Mouse (Mus musculus): ENCODE data around the gene Cacna1d. TPM values are rescaled to one million over a fixed set of nuclear protein-coding genes. Genes with fewer than 3 reads are reported as not detected.

Gene Cacna1d
- total and polyA plus RNA-seq, 3 experiments: 0.04 to 0.30 (median 0.22) TPM

DNA sequence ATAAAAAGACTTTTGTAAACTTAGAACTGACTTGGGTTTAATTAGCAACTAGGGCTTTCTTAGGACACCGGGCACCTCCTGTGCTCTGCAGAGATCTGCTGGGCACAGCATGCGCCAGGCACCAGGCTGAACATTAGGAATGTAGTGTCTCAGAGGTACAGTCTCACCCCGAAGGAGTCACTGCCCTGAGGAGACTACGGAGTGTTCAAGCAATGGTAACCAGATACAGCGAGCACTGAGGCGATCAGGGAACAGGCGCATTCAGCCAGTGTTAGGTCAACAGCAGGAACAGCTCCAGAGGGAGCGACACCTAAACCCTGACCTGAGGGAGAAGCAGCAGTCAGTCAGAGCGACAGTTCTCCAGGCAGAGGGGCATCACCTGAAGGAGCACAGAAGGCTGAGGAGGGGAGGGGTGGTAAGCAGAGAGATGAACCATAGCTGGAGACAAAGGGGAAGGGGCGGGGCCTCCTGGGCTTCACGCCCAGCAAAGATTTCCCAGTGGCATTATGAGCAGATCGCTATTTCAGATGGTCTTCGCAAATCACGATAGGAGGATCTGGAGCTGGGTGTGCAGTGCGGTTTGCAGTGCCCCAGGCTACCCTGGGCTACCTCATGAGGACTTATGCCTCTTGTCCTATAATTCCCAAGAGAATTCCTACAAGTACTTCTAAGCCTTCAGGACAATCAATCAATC lies 413.0 kb downstream of the Cacna1d start:
- no peak for DNase-seq (ENCODE audit: low spot score)
- TF ChIP-seq TAL1 (conservative IDR thresholded peaks at IDR 0.05; ENCODE audit: low read depth, low read length) (no peak), POLR2AphosphoS5 (IDR thresholded peaks at IDR 0.05; ENCODE audit: insufficient replicate concordance, low read depth, low read length) (no peak), GATA1 (IDR thresholded peaks at IDR 0.05; ENCODE audit: borderline replicate concordance, low read length) (no peak), CTCF (IDR thresholded peaks at IDR 0.05; ENCODE audit: low read depth, low read length) (no peak), GATA2 (IDR thresholded peaks at IDR 0.05; ENCODE audit: borderline replicate concordance, low read depth, low read length) (no peak)
- H3K36me3 ChIP-seq (replicated peaks): no peaks in the 10 kb centered on the region
- peaks cover 3% of the 10 kb centered on the region; the same call in 1 of the 2 replicates for H3K27me3 ChIP-seq (ENCODE audit: insufficient read depth, low read length)
- no peak overlapping the region for H3K4me3 ChIP-seq (ENCODE audit: low read depth, low read length)
- no peaks in the 10 kb centered on the region for H3K4me1 ChIP-seq (ENCODE audit: insufficient read depth, low read depth, low read length)
- no peaks in the 10 kb centered on the region for H3K9me3 ChIP-seq (replicated peaks)
- no peak for ATAC-seq (ENCODE audit: extremely low read depth, insufficient number of reproducible peaks, low FRiP score, poor library complexity, severe bottlenecking)

DNA sequence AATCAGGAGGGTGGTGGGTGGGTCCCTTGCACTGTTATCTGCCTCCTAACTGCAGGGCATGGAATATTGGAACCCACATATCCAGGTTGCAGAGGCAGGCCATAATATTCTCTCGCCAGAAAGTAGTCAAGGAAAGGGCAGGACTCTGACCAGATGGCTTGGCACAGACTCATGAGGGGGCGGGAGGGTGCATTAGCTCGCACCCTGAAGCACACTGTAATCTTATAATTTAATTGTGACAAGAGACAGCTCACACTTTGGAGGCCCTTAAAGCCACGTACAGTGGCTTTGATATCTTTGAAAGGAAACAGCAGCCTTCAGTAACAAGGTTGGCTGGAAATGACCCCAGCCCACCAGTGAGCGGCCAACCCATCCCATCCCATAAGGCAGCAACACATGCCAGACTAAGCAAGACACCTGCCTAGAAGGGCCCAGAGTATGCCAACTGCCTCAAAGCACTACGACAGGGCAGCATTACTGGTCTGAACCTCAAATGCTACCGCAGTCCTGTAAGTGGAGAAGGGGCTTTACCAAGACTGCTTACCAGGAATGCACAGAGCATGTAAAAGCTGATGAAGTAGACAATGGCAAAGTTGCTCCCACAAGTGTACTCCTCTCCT lies 415.9 kb downstream of the Cacna1d start:
- H3K9me3 ChIP-seq (replicated peaks): no peaks in the 10 kb centered on the region
- no peaks in the 10 kb centered on the region for H3K36me3 ChIP-seq (replicated peaks)
- H3K4me1 ChIP-seq (ENCODE audit: insufficient read depth, low read depth, low read length): no peaks in the 10 kb centered on the region
- no peak overlapping the region for H3K4me3 ChIP-seq (ENCODE audit: low read depth, low read length)
- DNase-seq (ENCODE audit: low spot score) (no peak), ATAC-seq (ENCODE audit: extremely low read depth, insufficient number of reproducible peaks, low FRiP score, poor library complexity, severe bottlenecking) (no peak)
- TF ChIP-seq TAL1 (conservative IDR thresholded peaks at IDR 0.05; ENCODE audit: low read depth, low read length) (no peak), CTCF (IDR thresholded peaks at IDR 0.05; ENCODE audit: low read depth, low read length) (no peak), GATA1 (IDR thresholded peaks at IDR 0.05; ENCODE audit: borderline replicate concordance, low read length) (no peak), POLR2AphosphoS5 (IDR thresholded peaks at IDR 0.05; ENCODE audit: insufficient replicate concordance, low read depth, low read length) (no peak), GATA2 (IDR thresholded peaks at IDR 0.05; ENCODE audit: borderline replicate concordance, low read depth, low read length) (no peak)
- peaks cover 3% of the 10 kb centered on the region; the same call in 1 of the 2 replicates for H3K27me3 ChIP-seq (ENCODE audit: insufficient read depth, low read length)

DNA sequence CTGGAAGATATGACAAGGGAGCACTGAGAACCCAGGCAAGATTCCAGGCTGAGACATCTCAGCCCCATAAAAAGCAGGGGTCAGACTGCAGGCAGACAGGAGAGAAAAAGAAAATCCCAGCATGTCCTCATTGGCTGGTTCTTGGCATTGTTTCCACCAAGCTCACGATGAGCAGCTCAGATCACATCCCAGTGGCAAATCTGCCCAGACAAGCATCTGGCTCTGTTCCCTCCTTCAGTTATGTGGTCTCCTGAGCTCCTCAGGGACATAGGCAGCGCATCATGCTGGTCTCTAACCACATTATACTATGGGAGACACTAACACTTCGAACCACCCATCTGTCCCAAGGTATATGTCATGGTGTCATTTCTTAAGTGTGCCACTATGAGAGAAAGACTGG lies 422.7 kb downstream of the Cacna1d start:
- no peaks in the 10 kb centered on the region for H3K27me3 ChIP-seq (ENCODE audit: insufficient read depth, low read length)
- no peak for ATAC-seq (ENCODE audit: extremely low read depth, insufficient number of reproducible peaks, low FRiP score, poor library complexity, severe bottlenecking)
- H3K4me1 ChIP-seq (ENCODE audit: insufficient read depth, low read depth, low read length): peaks cover 6% of the 10 kb centered on the region; the same call in 1 of the 2 replicates
- no peaks in the 10 kb centered on the region for H3K36me3 ChIP-seq (replicated peaks)
- no peaks in the 10 kb centered on the region for H3K9me3 ChIP-seq (replicated peaks)
- no peak overlapping the region for H3K4me3 ChIP-seq (ENCODE audit: low read depth, low read length)
- no peak for DNase-seq (ENCODE audit: low spot score)
- no peak for TF ChIP-seq TAL1 (conservative IDR thresholded peaks at IDR 0.05; ENCODE audit: low read depth, low read length)
- no peak for TF ChIP-seq POLR2AphosphoS5 (IDR thresholded peaks at IDR 0.05; ENCODE audit: insufficient replicate concordance, low read depth, low read length)
- TF ChIP-seq GATA1 (IDR thresholded peaks at IDR 0.05; ENCODE audit: borderline replicate concordance, low read length): no peak
- TF ChIP-seq CTCF (IDR thresholded peaks at IDR 0.05; ENCODE audit: low read depth, low read length): no peak
- no peak for TF ChIP-seq GATA2 (IDR thresholded peaks at IDR 0.05; ENCODE audit: borderline replicate concordance, low read depth, low read length)

DNA sequence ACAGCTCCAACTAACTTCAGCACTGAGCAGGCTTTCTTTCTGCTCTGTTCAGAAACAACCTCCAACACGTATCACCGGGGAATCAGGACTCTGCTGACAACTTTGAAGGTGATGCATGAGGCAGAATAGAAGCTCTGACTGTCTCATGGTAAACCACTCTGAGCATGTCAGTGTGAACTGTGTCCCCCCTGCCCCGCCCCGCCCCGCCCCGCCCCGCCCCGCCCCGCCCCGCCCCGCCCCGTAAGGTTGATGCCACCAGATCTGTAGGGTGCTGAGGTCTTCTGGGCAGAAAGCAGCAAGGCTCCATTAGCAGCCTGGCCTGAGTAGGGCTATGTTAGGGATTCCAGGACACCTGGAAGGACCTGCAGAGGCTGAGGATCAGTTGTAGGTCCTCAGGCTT lies 424.5 kb downstream of the Cacna1d start:
- no peak for DNase-seq (ENCODE audit: low spot score)
- H3K36me3 ChIP-seq (replicated peaks): no peaks in the 10 kb centered on the region
- H3K27me3 ChIP-seq (ENCODE audit: insufficient read depth, low read length): no peaks in the 10 kb centered on the region
- TF ChIP-seq GATA1 (IDR thresholded peaks at IDR 0.05; ENCODE audit: borderline replicate concordance, low read length) (no peak), GATA2 (IDR thresholded peaks at IDR 0.05; ENCODE audit: borderline replicate concordance, low read depth, low read length) (no peak), POLR2AphosphoS5 (IDR thresholded peaks at IDR 0.05; ENCODE audit: insufficient replicate concordance, low read depth, low read length) (no peak), TAL1 (conservative IDR thresholded peaks at IDR 0.05; ENCODE audit: low read depth, low read length) (no peak), CTCF (IDR thresholded peaks at IDR 0.05; ENCODE audit: low read depth, low read length) (no peak)
- no peak for ATAC-seq (ENCODE audit: extremely low read depth, insufficient number of reproducible peaks, low FRiP score, poor library complexity, severe bottlenecking)
- H3K4me3 ChIP-seq (ENCODE audit: low read depth, low read length): no peak overlapping the region
- H3K4me1 ChIP-seq (ENCODE audit: insufficient read depth, low read depth, low read length): peaks cover 6% of the 10 kb centered on the region; the same call in 1 of the 2 replicates
- H3K9me3 ChIP-seq (replicated peaks): no peaks in the 10 kb centered on the region

DNA sequence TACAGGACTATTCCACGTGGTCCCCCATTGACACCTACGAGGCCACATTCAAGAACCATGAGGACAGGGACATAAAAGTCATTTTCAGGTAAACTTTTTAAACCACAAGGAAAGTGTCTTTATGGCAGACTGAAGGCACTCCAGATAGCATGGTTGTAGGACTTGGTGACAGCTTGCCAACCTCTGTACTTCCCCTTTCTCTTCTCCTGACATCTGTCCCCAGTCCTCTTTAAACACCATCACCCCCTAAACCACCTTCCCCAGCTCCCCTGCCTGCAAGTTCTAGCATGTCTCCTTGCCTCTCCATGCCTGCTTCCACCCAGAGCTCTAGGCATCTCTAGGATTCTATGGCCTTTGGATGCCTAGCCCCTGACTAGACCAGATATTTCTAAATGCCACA lies 426.4 kb downstream of the Cacna1d start:
- TF ChIP-seq CTCF (IDR thresholded peaks at IDR 0.05; ENCODE audit: low read depth, low read length) (no peak), POLR2AphosphoS5 (IDR thresholded peaks at IDR 0.05; ENCODE audit: insufficient replicate concordance, low read depth, low read length) (no peak), GATA2 (IDR thresholded peaks at IDR 0.05; ENCODE audit: borderline replicate concordance, low read depth, low read length) (no peak), GATA1 (IDR thresholded peaks at IDR 0.05; ENCODE audit: borderline replicate concordance, low read length) (no peak), TAL1 (conservative IDR thresholded peaks at IDR 0.05; ENCODE audit: low read depth, low read length) (no peak)
- no peaks in the 10 kb centered on the region for H3K27me3 ChIP-seq (ENCODE audit: insufficient read depth, low read length)
- ATAC-seq (ENCODE audit: extremely low read depth, insufficient number of reproducible peaks, low FRiP score, poor library complexity, severe bottlenecking): no peak
- peaks cover 6% of the 10 kb centered on the region; the same call in 1 of the 2 replicates for H3K4me1 ChIP-seq (ENCODE audit: insufficient read depth, low read depth, low read length)
- H3K9me3 ChIP-seq (replicated peaks): no peaks in the 10 kb centered on the region
- DNase-seq (ENCODE audit: low spot score): no peak
- no peak overlapping the region for H3K4me3 ChIP-seq (ENCODE audit: low read depth, low read length)
- no peaks in the 10 kb centered on the region for H3K36me3 ChIP-seq (replicated peaks)

DNA sequence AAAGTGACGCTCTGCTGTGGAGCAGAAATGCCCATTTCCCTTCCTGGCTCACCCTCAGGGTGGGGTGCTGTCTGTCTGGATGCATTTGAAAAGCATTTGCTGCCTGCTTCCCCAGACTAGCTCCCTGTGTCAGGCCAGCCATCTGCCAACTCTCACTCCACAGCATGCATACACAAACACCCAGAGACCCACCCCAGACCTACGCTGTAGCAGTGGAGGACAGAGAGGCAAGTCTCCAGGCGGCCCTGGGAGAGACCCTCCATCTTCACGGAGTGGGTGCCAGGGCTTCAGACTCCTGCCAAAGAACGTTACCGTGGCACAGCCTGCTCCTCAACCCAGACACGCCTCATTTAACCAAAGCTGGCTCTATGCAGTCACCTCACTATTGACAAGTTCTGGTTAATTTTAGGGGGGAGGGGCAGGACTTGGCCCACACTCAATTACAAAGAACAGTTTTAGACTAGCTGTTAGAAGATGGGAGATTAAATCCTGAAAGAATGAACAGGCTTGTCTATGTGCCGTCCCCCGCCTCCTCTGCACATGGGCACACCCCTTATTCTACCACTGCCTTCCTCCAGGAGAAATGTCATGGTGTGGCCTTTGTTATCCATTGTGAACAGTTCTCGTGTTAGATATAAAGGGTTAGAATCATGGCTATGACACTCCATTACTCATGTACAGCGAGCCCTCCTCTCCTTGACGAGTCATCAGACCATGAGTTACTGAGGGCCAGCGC lies 435.1 kb downstream of the Cacna1d start:
- no peaks in the 10 kb centered on the region for H3K4me1 ChIP-seq (ENCODE audit: insufficient read depth, low read depth, low read length)
- H3K27me3 ChIP-seq (ENCODE audit: insufficient read depth, low read length): peaks cover 2% of the 10 kb centered on the region; the same call in 1 of the 2 replicates
- ATAC-seq (ENCODE audit: extremely low read depth, insufficient number of reproducible peaks, low FRiP score, poor library complexity, severe bottlenecking) (no peak), DNase-seq (ENCODE audit: low spot score) (no peak)
- no peaks in the 10 kb centered on the region for H3K36me3 ChIP-seq (replicated peaks)
- H3K9me3 ChIP-seq (replicated peaks): no peaks in the 10 kb centered on the region
- TF ChIP-seq TAL1 (conservative IDR thresholded peaks at IDR 0.05; ENCODE audit: low read depth, low read length) (no peak), POLR2AphosphoS5 (IDR thresholded peaks at IDR 0.05; ENCODE audit: insufficient replicate concordance, low read depth, low read length) (no peak)
- no peak overlapping the region for H3K4me3 ChIP-seq (ENCODE audit: low read depth, low read length)

All from G1E (cell line).